Mouse (Mus musculus) neural tube, embryonic 11.5 days (tissue): ENCODE measurements around the gene Tcaf2. TPM values are rescaled to one million over a fixed set of nuclear protein-coding genes. Genes with fewer than 3 reads are reported as not detected.

ENCODE experiments used
- ATAC-seq: fragments of 200-750 bp; cut with Nextera tagmentation; 2 replicates; pipeline ENCODE4 v1.8.0; 2017; ENCODE audit warnings: moderate number of reproducible peaks, mild to moderate bottlenecking, moderate TSS enrichment, moderate library complexity; ENCODE audit not compliant: insufficient read depth, low FRiP score, low TSS enrichment
- DNase-seq: peaks from one replicate; pipeline ENCODE4 v3.0.0-alpha.2; 2015; ENCODE audit warnings: low spot score
- H3K27ac ChIP-seq: fragments of 300-500 bp; sonication (generic); 2 replicates; pipeline ENCODE4 v1.5.1; 2014; ENCODE audit warnings: low read depth, mild to moderate bottlenecking, low read length
- H3K27me3 ChIP-seq: fragments of 300-500 bp; sonication (generic); 2 replicates; pipeline ENCODE4 v1.6.1; 2014; ENCODE audit warnings: mild to moderate bottlenecking, low read length, mixed read lengths; ENCODE audit not compliant: control insufficient read depth, insufficient read depth
- H3K36me3 ChIP-seq: fragments of 300-500 bp; sonication (generic); 2 replicates; pipeline ENCODE4 v1.6.1; 2014; ENCODE audit warnings: mild to moderate bottlenecking, low read length, moderate library complexity, mixed read lengths; ENCODE audit not compliant: control insufficient read depth, insufficient read depth
- H3K4me1 ChIP-seq: fragments of 300-500 bp; sonication (generic); 2 replicates; pipeline ENCODE4 v1.6.1; 2014; ENCODE audit warnings: low read length, mixed read lengths; ENCODE audit not compliant: control insufficient read depth, insufficient read depth
- H3K4me2 ChIP-seq: fragments of 300-500 bp; sonication (generic); 2 replicates; pipeline ENCODE4 v1.6.1; 2014; ENCODE audit warnings: low read depth, mild to moderate bottlenecking, moderate library complexity
- H3K4me3 ChIP-seq: fragments of 300-500 bp; sonication (generic); 2 replicates; pipeline ENCODE4 v1.5.1; 2014; ENCODE audit warnings: low read depth, low read length
- H3K9ac ChIP-seq: fragments of 300-500 bp; sonication (generic); 2 replicates; pipeline ENCODE4 v1.6.1; 2014; ENCODE audit warnings: mild to moderate bottlenecking, low read length
- H3K9me3 ChIP-seq: fragments of 300-500 bp; sonication (generic); 2 replicates; pipeline ENCODE4 v1.6.1; 2016; ENCODE audit warnings: low read length; ENCODE audit not compliant: control insufficient read depth
- WGBS: fragments of 180-500 bp; shearing (Covaris S2); extraction: QIAGEN DNeasy Blood & Tissue Kit; methylation state at CpG from one replicate; pipeline ENCODE4 v1.1.7; 2014; 5-methylcytosine and 5-hydroxymethylcytosine counted together
- polyA plus RNA-seq: library from polyadenylated mRNA; unstranded; fragments of >200 nt; fragmentation: Nextera tagmentation; extraction: Ambion mirVana; gene quantifications from 2 replicates; pipeline ENCODE4 v1.2.1, GENCODE M21; 2014

Tcaf2 gene
- polyA plus RNA-seq, 1 experiment from 2014 or later, result 1.8 TPM

- Histone ChIP-seq H3K9me3 (no peaks in the 10 kb centered on the region), H3K9ac (no peak overlapping the region), H3K4me1 (no peaks in the 10 kb centered on the region), H3K27me3 (no peaks in the 10 kb centered on the region), H3K36me3 (no peaks in the 10 kb centered on the region), H3K27ac (no peak overlapping the region), H3K4me2 (no peak overlapping the region), H3K4me3 (no peak overlapping the region)
- DNase-seq (no peak), ATAC-seq (no peak)
- 52% methylated on average over 2 of the region's 2 CpGs for WGBS
Observed at GRCm38 (mm10) chr6:42661739-42662138, 16.7 kb upstream of the Tcaf2 start.

- ATAC-seq (no peak), DNase-seq (no peak)
- Histone ChIP-seq H3K9me3 (no peaks in the 10 kb centered on the region), H3K27ac (no peak overlapping the region), H3K4me3 (no peak overlapping the region), H3K36me3 (no peaks in the 10 kb centered on the region), H3K9ac (no peak overlapping the region), H3K27me3 (no peaks in the 10 kb centered on the region), H3K4me1 (no peaks in the 10 kb centered on the region), H3K4me2 (no peak overlapping the region)
- WGBS, result 91% methylated on average over 5 of the region's 5 CpGs
Observed at GRCm38 (mm10) chr6:42634393-42634792, 10.7 kb downstream of the Tcaf2 start.

GRCm38 (mm10) chr6:42631395-42631794 lies 13.7 kb downstream of the Tcaf2 start:
- Histone ChIP-seq H3K27ac (no peak overlapping the region), H3K4me1 (no peaks in the 10 kb centered on the region), H3K9ac (no peak overlapping the region), H3K4me2 (no peak overlapping the region), H3K36me3 (no peaks in the 10 kb centered on the region), H3K27me3 (no peaks in the 10 kb centered on the region), H3K9me3 (no peaks in the 10 kb centered on the region), H3K4me3 (no peak overlapping the region)
- ATAC-seq (no peak), DNase-seq (no peak)
- 80% methylated on average over 4 of the region's 4 CpGs for WGBS

GRCm38 (mm10) chr6:42616904-42617303 lies 28.1 kb downstream of the Tcaf2 start:
- H3K27me3 ChIP-seq, result no peaks in the 10 kb centered on the region
- WGBS, result 84% methylated on average over 2 of the region's 2 CpGs
- ATAC-seq, result no peak

GRCm38 (mm10) chr6:42612218-42612617 lies 32.8 kb downstream of the Tcaf2 start:
- Histone ChIP-seq H3K4me1 (no peaks in the 10 kb centered on the region), H3K27me3 (no peaks in the 10 kb centered on the region), H3K4me3 (no peak overlapping the region), H3K4me2 (no peak overlapping the region), H3K9ac (no peak overlapping the region), H3K27ac (no peak overlapping the region), H3K36me3 (no peaks in the 10 kb centered on the region), H3K9me3 (no peaks in the 10 kb centered on the region)
- ATAC-seq (peak; percentile 20; the same call in 1 of the 2 replicates), DNase-seq (no peak)

More at GRCm38 (mm10) chr6:42616904-42617303, 28.1 kb downstream of the Tcaf2 start:
- H3K9ac ChIP-seq, result no peak overlapping the region
- no peak overlapping the region for H3K4me2 ChIP-seq
- no peaks in the 10 kb centered on the region for H3K36me3 ChIP-seq
- H3K4me1 ChIP-seq, result no peaks in the 10 kb centered on the region
- H3K4me3 ChIP-seq, result no peak overlapping the region
- no peak for DNase-seq
- H3K9me3 ChIP-seq, result no peaks in the 10 kb centered on the region
- H3K27ac ChIP-seq, result no peak overlapping the region

- WGBS, result 77% methylated on average over 4 of the region's 4 CpGs
- no peak overlapping the region for H3K4me3 ChIP-seq
- no peaks in the 10 kb centered on the region for H3K36me3 ChIP-seq
- no peaks in the 10 kb centered on the region for H3K27me3 ChIP-seq
- H3K4me1 ChIP-seq, result no peaks in the 10 kb centered on the region
- no peak overlapping the region for H3K27ac ChIP-seq
- ATAC-seq (no peak), DNase-seq (no peak)
- H3K9me3 ChIP-seq, result no peaks in the 10 kb centered on the region
- no peak overlapping the region for H3K4me2 ChIP-seq
- H3K9ac ChIP-seq, result no peak overlapping the region
Observed at GRCm38 (mm10) chr6:42610954-42611522, 34.0 kb downstream of the Tcaf2 start.

GRCm38 (mm10) chr6:42597592-42597991 lies 47.5 kb downstream of the Tcaf2 start, which contains the start of gene Tcaf3:
Gene Tcaf3 (minus strand): TSS chr6:42597692.
- DNase-seq, result no peak
- no peaks in the 10 kb centered on the region for H3K36me3 ChIP-seq
- no peak within 1 kb of the TSS for H3K27ac ChIP-seq
- no peak for ATAC-seq
- no peaks in the 10 kb centered on the region for H3K4me1 ChIP-seq
- no peak within 1 kb of the TSS for H3K4me2 ChIP-seq
- H3K27me3 ChIP-seq, result no peaks in the 10 kb centered on the region
- no peak within 1 kb of the TSS for H3K4me3 ChIP-seq
- H3K9ac ChIP-seq, result no peak within 1 kb of the TSS
- H3K9me3 ChIP-seq, result no peaks in the 10 kb centered on the region
- 77% methylated on average over 4 of the region's 4 CpGs for WGBS

- H3K4me3 ChIP-seq, result no peak overlapping the region
- no peaks in the 10 kb centered on the region for H3K36me3 ChIP-seq
- no peak overlapping the region for H3K27ac ChIP-seq
- H3K9me3 ChIP-seq, result no peaks in the 10 kb centered on the region
- H3K9ac ChIP-seq, result no peak overlapping the region
- H3K4me1 ChIP-seq, result no peaks in the 10 kb centered on the region
- H3K4me2 ChIP-seq, result no peak overlapping the region
- no peak for DNase-seq
- WGBS, result 82% methylated on average over 17 of the region's 17 CpGs
- no peaks in the 10 kb centered on the region for H3K27me3 ChIP-seq
- no peak for ATAC-seq
Observed at GRCm38 (mm10) chr6:42593138-42593882, 51.7 kb downstream of the Tcaf2 start.

- H3K4me1 ChIP-seq, result no peaks in the 10 kb centered on the region
- no peaks in the 10 kb centered on the region for H3K9me3 ChIP-seq
- H3K36me3 ChIP-seq, result no peaks in the 10 kb centered on the region
- no peak overlapping the region for H3K4me3 ChIP-seq
- DNase-seq (no peak), ATAC-seq (no peak)
- H3K4me2 ChIP-seq, result no peak overlapping the region
- WGBS, result 87% methylated on average over 5 of the region's 5 CpGs
- H3K9ac ChIP-seq, result no peak overlapping the region
- H3K27me3 ChIP-seq, result no peaks in the 10 kb centered on the region
- no peak overlapping the region for H3K27ac ChIP-seq
Observed at GRCm38 (mm10) chr6:42586569-42586968, 58.5 kb downstream of the Tcaf2 start.
